Mouse (Mus musculus): Measurements from ENCODE around the gene Ngf.

The Ngf gene

DNA sequence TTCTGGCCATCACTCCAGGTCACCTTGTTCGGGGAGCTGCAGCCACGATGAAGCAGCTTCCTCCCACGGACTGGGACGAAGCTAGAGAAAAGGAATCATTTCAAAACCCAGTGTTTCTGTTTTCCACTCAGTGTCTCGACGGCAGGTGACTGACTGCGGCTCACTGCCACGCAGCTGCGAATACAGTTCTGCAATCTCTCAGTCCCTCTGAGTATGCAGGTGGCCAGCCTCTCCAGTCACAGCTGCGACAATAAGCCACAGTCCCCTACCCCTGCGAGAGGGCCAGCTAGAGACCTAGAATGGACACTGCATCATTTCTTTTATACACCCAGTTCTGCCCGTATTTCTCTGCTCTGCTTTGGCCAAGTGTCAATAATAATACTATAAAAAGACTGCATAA lies 36.3 kb downstream of the Ngf start:
- in situ Hi-C loops (cut with MboI; ENCODE audit: unreplicated experiment in 2 of 2) = no loop called here

DNA sequence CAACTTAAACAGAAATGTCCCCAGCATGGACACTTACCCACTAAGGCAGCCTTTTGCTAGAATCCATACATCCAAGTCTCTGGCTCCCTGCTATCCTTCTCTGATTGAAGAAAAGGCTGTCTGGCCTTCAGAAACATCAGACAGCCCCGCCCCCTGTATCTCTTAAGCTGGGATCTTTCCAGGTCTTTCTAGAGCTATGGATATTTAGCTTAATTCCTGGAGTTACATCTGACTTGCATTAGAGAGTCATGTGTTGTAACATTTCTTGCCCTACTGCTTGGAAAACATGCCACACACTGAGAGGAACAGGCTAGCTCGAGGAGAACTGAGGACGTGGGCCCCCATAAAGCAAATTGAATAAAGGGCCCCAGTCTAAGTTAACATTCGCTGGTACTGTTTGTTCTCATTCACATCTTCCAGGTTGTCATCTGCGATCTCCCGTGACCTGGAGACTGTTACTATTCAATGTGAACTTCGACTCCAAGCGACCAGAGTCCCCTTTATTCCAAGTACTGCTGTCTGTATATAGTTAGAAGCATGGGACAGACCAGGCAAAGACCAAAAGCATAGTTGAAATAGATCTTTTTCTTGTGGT lies 38.0 kb downstream of the Ngf start:
- in situ Hi-C loops (cut with MboI; ENCODE audit: unreplicated experiment in 2 of 2) = no loop called here

DNA sequence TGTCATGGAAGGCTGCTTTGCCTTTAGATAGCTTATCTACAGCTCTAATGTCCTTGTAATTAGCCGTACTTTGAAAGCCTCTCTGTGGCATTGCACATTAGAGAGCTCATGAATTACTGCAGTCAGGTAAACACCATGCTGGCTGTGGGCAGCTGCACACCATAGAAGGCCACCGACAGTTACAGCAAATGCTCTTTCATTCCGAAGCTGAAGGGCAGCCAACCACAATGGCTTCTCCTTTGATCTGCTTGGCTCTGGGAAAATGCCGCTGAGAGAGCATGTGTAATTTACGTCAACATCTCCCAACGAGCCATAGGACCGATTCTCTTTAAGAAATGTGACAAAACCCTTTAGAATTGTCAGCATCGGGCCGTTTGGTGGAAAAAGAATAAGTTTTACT lies 38.7 kb downstream of the Ngf start:
- in situ Hi-C loops (cut with MboI; ENCODE audit: unreplicated experiment in 2 of 2) = no loop called here

DNA sequence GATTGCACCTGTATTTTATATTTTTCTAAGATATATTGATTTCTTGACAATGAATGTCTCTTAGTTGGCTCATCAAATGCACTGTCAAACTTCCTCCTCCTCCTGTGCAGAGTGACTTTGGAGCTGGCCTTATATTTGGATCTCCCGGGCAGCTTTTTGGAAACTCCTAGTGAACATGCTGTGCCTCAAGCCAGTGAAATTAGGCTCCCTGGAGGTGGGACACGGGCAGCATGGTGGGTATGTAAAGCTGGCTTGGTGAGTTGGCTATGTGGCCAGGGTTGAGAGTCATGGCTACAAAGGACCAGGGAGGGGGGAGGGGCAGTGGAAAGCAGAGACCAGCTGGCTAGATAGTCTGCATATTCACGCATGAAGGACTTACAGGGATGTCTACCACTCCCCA lies 39.9 kb downstream of the Ngf start:
- in situ Hi-C loops (cut with MboI; ENCODE audit: unreplicated experiment in 2 of 2) = no loop called here

DNA sequence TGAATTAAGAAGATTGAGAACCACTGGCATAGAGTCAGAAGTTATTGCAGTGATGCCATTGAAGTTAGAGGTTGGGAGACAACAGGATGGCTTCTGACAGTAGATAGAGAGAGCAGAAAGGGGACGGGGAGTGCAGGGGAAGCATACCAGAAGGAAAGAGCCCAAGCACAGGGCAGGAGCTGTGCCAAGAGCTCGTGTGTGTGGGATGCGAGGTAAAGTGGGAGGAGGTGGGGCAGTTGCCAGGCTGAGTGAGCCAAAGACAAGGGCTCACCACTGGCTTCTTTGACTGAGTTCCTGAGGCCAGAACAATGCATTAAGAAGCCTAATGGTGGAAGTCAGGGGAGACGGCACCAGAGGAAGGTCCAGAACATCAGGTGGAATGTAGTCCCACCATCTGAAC lies 47.2 kb downstream of the Ngf start:
- in situ Hi-C loops (cut with MboI; ENCODE audit: unreplicated experiment in 2 of 2) = no loop called here

DNA sequence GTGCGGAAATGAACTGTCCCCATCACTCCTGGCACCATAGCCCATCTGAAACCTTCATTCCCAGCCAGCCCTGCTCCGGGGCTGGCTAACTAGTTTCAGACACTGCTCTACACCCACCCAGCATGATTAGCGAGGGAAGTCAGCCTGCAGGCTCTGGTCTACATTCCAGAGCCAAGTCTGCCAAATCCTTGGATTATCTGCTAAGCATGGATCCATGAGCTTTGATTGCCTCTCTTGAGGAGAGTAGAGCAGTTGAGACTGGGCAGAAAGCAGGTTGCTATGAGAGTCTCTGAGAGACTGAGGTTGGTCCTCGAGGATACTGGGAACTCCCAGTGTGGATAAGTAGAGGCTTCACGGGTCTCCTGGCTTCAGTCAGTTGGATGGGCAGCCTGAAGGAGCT lies 51.3 kb downstream of the Ngf start:
- in situ Hi-C loops (cut with MboI; ENCODE audit: unreplicated experiment in 2 of 2) = no loop called here

DNA sequence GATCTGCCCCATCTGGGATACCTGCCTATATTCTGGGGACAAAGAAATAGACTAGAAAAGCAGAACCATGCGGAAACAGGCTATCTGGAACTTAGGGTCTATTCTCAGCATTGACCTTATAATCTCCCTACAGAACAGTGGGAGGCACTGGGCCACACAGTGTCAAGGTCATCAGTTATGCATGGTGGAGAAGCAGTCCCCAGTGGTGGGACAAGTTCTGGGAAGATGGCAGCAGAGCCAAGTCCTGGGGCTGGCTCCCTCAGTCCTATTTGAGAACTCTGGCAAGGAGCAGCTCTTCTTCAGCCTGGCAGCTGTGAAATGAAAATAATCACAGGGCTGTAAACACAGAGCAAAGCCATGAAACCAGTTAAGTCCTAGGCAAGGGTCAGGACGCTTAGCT lies 54.0 kb downstream of the Ngf start:
- in situ Hi-C loops (cut with MboI; ENCODE audit: unreplicated experiment in 2 of 2) = no loop called here

DNA sequence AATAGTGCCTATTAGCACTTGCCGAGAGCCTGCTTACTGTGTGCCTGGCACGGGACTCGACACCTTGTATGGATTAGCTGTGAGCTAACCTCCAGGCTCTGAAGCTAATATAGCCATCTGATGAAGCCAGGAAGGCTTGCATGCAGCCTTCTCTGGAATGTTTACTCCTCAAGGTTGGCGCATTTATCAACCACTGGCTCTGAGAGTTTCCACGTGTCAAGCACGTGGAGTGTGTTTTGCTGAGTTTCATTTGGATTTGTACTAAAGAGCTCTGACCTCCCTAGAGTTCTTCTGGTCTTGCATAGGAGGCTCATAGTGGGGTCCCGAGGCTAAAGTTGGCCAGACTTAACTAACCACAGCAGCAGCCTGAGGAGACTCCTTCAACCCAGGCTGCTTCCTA lies 55.2 kb downstream of the Ngf start:
- in situ Hi-C loops (cut with MboI; ENCODE audit: unreplicated experiment in 2 of 2) = no loop called here

DNA sequence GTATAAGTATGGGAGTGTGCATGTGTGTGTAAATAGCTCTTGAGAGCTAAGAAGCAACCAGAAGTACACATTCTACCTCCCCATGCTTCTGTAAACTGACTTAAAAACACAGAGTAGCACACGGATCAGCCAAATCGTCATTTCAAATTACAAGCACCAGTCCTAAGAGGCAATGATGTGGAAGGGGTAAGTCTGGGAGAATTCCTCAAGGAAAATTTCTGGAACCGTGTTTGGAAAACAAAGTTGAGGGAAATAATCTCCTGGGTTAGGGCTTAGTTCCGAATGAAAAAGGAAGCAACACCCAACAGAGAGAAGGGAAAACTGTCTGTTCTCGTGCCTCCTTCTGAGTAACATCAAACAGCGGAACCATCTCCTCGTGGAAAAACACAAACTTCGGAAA lies 56.1 kb downstream of the Ngf start:
- in situ Hi-C loops (cut with MboI; ENCODE audit: unreplicated experiment in 2 of 2) = no loop called here

DNA sequence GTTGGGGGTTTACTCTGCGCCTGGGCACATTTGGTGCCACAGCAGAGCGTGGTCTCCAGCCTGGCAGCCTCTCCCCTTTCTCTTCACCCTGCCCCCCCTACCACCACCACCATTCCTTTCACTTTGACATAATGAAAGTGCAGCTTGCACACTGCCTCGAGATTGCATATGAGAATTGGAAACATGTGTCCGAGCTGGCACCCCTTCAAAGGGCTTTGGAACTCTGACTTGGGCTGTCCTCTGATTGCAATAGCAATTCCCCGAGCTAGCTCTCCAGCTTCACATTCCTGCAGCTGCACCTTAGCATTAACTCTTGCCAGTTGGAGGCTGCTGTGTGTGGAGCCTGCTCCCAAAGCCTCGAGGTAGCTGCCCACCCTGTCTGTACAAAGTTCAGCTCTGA lies 56.8 kb downstream of the Ngf start:
- in situ Hi-C loops (cut with MboI; ENCODE audit: unreplicated experiment in 2 of 2) = no loop called here

DNA sequence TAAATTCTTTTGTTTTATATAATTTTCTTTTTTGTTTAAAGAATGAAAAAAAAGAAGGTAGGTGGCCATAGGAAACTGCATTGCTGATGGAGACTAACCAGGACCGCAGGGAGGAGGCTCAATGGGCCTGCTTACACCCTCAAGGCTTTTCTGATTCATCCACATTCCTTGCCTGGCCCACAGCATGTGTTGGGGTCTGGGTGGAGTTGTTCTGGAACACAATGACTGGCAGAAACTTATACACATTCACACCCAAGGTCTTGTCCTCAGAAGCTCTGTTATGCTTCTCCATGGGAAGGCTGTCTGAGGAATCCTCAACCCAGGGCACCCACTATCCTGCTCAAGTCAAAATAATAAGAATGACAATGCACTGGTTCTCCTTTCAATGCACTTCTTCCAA lies 65.0 kb downstream of the Ngf start:
- in situ Hi-C loops (cut with MboI; ENCODE audit: unreplicated experiment in 2 of 2) = no loop called here

DNA sequence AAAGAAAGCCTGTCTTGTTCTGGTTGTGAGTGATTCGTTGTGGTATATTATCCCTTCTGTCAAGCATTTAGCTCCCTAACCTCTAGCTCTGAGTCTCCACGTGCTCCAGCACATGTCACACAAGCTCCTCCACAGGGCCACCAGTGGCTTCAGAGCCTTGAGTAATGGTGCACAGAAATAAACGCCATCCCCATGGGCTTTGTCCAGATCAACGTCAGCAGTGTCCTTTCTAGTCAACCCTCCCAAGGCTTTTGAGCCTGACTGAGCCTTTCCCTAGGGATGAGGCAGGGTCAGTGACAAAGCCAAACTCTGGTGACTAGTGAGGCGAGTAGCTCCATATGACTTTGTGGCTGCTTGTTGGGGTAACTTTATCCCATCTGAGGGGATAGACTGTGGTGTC lies 73.9 kb downstream of the Ngf start:
- in situ Hi-C loops (cut with MboI; ENCODE audit: unreplicated experiment in 2 of 2) = no loop called here

DNA sequence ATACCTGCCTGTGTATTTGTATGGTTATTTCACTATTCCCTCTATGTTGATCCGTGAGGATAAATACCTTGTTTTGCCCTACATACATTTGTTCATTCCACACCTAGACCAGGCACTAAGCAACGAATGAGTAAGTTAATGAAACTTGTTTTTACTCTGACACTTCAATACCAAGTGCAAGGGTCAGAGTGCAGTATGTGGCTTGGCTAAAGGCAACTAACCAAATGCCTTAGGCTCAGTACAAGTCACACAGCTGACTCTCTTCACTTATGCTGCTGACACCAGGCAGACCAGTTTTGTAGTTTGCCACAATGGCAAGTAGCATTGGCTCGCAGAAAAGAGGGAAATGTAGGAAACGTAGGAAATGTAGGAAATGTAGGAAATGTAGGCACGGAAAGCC lies 77.8 kb downstream of the Ngf start:
- in situ Hi-C loops (cut with MboI; ENCODE audit: unreplicated experiment in 2 of 2) = no loop called here

DNA sequence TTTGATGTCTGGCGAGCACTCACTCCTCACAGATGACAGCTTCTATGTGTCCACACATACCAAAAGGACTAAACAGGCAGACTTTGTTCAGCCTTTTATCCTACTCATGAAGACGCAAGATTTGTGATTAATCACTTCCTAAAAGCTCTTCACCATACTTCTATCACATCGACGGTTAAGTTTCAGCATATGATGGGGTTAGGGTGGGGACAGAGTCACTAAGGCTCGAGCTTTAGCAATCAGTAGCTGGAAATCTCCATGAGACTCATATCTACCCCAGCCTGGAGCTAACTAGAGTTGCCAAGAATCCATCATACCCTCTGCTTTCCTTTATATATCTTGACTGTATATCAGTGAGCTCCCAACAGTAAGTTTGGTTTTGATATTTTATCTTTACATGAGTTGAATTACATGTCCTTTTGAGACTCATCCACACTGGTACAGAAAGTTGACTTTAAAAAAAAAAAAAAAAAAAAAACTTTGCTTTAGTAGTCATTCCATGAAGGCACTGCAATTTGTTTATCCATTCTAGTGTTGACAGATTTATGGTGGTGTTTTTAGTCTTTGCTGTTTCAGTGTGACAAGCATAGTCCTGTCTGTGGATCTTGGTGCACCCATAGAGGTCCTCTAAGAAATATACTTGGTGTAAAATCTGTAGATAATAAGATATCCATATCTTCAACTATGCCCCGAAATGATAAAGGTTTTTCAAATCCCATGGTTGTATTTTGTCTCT lies 84.4 kb downstream of the Ngf start:
- in situ Hi-C loops (cut with MboI; ENCODE audit: unreplicated experiment in 2 of 2) = no loop called here

DNA sequence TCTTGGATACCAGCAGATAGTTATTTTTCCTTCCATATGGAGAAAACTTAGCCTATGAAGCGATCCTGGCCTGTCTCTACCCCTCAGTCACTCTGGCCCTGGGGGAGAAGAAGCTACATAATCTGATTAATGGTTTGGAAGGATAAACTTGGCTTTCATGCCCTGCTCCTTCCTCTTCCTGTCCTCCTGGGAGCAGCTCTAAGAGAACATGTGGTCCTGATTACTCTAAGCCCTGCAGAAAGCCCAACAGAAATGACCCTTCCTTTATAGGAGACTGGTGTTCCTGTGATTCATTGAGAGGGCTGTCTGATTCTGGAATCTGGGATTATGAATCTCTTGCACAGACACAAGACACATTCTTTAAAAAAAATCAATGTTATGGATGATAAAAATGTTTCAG lies 86.4 kb downstream of the Ngf start:
- in situ Hi-C loops (cut with MboI; ENCODE audit: unreplicated experiment in 2 of 2) = no loop called here

DNA sequence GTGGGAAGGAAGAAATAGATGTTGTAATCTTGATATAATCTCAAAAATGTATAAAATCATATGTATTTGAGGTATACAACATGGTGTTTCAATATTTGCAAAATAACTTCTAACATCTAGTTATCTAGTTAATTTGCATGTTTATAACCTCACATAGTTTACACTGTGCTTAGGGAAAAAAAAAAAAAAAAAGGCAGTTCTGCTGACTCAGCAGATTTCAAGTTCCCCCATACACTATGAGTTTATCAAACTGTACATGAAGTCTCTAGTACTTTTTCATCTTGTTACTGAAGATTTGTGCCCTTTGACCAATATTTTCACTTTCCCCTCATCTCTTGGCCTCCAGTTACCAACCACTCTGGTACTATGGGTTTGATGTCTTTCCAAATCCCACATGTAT lies 86.9 kb downstream of the Ngf start:
- in situ Hi-C loops (cut with MboI; ENCODE audit: unreplicated experiment in 2 of 2) = no loop called here

All from v-Abl transformed pro-B cells (cell line).